Mouse (Mus musculus) olfactory bulb, adult 2 months (tissue): ENCODE results near the gene Lrmda.

Source experiments
- CTCF ChIP-seq: fragments of 200-500 bp; IDR thresholded peaks from 2 replicates; pipeline ENCODE4 v1.5.1; 2012; ENCODE audit warnings: low read depth, mild to moderate bottlenecking, low read length, moderate library complexity; ENCODE audit not compliant: insufficient read depth
- POLR2A ChIP-seq: fragments of 200-500 bp; IDR thresholded peaks from 2 replicates; pipeline ENCODE4 v1.6.1; 2012; ENCODE audit warnings: mild to moderate bottlenecking, low read depth, low read length, moderate library complexity; ENCODE audit not compliant: insufficient read depth

DNA sequence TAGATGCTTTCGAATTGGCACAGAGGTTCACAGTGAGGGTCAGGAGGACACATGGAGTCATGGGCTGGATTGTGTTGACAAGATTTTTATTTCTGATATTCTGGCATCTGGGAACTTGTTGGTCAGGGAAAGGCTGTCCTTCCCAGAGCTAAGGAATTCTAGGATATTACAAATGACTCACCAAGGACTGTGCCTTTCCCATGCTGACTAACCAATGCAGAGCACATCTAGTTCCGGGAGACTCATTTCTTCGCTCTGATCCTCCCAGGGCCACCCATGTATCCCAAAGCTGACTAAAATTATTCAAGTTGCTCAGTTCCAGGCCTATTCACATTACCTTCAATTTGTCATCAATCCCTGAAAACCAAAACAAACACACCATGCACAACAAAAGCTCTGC is 602.4 kb downstream of the Lrmda start:
- TF ChIP-seq CTCF (no peak), POLR2A (no peak)
